ENCODE assay signal across 14 mouse cellular contexts in genomic region chr10:29635828-29636227, GRCm38 (mm10).
DNase-seq lines count a peak whose midpoint lies in the region; ATAC-seq and TF ChIP-seq lines count a peak whose summit lies in the region.
"Had no signal": no experiment of that assay in that cellular context is flagged by ENCODE, and none has a peak within 500 bp of the region (broad histone marks: within the 10 kb centered on the region; RNA-seq: fewer than 3 reads in every experiment).

No protein-coding gene starts in this region.

- WGBS in forebrain, embryonic 15.5 days: 33% methylated on average over 5 of the region's 5 CpGs
- WGBS in forebrain, embryonic 10.5 days: 78% methylated on average over 5 of the region's 5 CpGs
- WGBS in limb, embryonic 14.5 days: 20% methylated on average over 5 of the region's 5 CpGs

- H3K36me3 ChIP-seq in forebrain, embryonic 15.5 days: no peaks in the 10 kb centered on the region
- H3K36me3 ChIP-seq in forebrain, embryonic 10.5 days (replicated peaks): no peaks in the 10 kb centered on the region
- no peaks in the 10 kb centered on the region for H3K36me3 ChIP-seq in limb, embryonic 14.5 days (ENCODE audit: control insufficient read depth, insufficient read depth, low read length)
- H3K36me3 ChIP-seq: liver, embryonic 15.5 days; neural tube, embryonic 13.5 days had no signal

- H3K4me2 ChIP-seq in forebrain, embryonic 15.5 days (replicated peaks): no peak overlapping the region
- H3K4me2 ChIP-seq in limb, embryonic 14.5 days (replicated peaks; ENCODE audit: low read depth, low read length, severe bottlenecking): no peak overlapping the region
- H3K4me2 ChIP-seq: liver, embryonic 15.5 days; neural tube, embryonic 13.5 days had no signal

- no peak for TF ChIP-seq POLR2A in limb, embryonic 14.5 days (IDR thresholded peaks at IDR 0.05; ENCODE audit: borderline replicate concordance, extremely low read depth, insufficient read depth, insufficient read length)

- no peaks in the 10 kb centered on the region for H3K4me1 ChIP-seq in forebrain, embryonic 15.5 days
- no peaks in the 10 kb centered on the region for H3K4me1 ChIP-seq in forebrain, embryonic 10.5 days
- H3K4me1 ChIP-seq in limb, embryonic 14.5 days (ENCODE audit: control insufficient read depth, insufficient read depth, low read length): 0 out of 2 replicates have a peak, but pooled peaks cover 9% of the 10 kb centered on the region
- H3K4me1 ChIP-seq: liver, embryonic 15.5 days; neural tube, embryonic 13.5 days had no signal

- ATAC-seq in forebrain, embryonic 15.5 days (replicated peaks): peak; percentile 83
- ATAC-seq in limb, embryonic 14.5 days (ENCODE audit: low FRiP score, low read depth): no peak

- no peaks in the 10 kb centered on the region for H3K9me3 ChIP-seq in forebrain, embryonic 15.5 days
- H3K9me3 ChIP-seq in forebrain, embryonic 10.5 days: no peaks in the 10 kb centered on the region
- H3K9me3 ChIP-seq in limb, embryonic 14.5 days (ENCODE audit: control insufficient read depth, low read length): no peaks in the 10 kb centered on the region
- H3K9me3 ChIP-seq: liver, embryonic 15.5 days; neural tube, embryonic 13.5 days had no signal

- no peak overlapping the region for H3K27ac ChIP-seq in forebrain, embryonic 15.5 days (replicated peaks)
- no peak overlapping the region for H3K27ac ChIP-seq in forebrain, embryonic 10.5 days
- H3K27ac ChIP-seq in limb, embryonic 14.5 days (replicated peaks; ENCODE audit: low read depth, low read length): no peak overlapping the region
- H3K27ac ChIP-seq: liver, embryonic 15.5 days; neural tube, embryonic 13.5 days had no signal

- no peak for DNase-seq in forebrain, embryonic 10.5 days (ENCODE audit: extremely low spot score, low spot score)
- peak; percentile 1 for DNase-seq in right cerebral cortex, adult 18-20 months
- no peak for DNase-seq in right cerebral cortex, postnatal 36 days (ENCODE audit: low spot score in 2 of 2)
- DNase-seq in cerebellum, postnatal 36 days: peak; percentile 37 to 42
- peak; percentile 35 for DNase-seq in limb, embryonic 14.5 days (ENCODE audit: low spot score)
- no peak for DNase-seq in thymus, postnatal 36 days
- DNase-seq in thymus, postnatal 25 days: no peak
- DNase-seq: adrenal gland, adult 2 months; B cell, adult 2 months; kidney, adult 8-10 months; thymus, adult 18-20 months had no signal

- H3K9ac ChIP-seq in forebrain, embryonic 15.5 days (replicated peaks): no peak overlapping the region
- H3K9ac ChIP-seq in limb, embryonic 14.5 days (ENCODE audit: low read depth, low read length, severe bottlenecking): no peak overlapping the region
- H3K9ac ChIP-seq: liver, embryonic 15.5 days; neural tube, embryonic 13.5 days had no signal

- H3K27me3 ChIP-seq in forebrain, embryonic 15.5 days: no peaks in the 10 kb centered on the region
- no peaks in the 10 kb centered on the region for H3K27me3 ChIP-seq in forebrain, embryonic 10.5 days (ENCODE audit: poor library complexity, severe bottlenecking)
- H3K27me3 ChIP-seq in limb, embryonic 14.5 days (ENCODE audit: control insufficient read depth, insufficient read depth, low read length): no peaks in the 10 kb centered on the region
- H3K27me3 ChIP-seq: liver, embryonic 15.5 days; neural tube, embryonic 13.5 days had no signal

- H3K4me3 ChIP-seq in forebrain, embryonic 15.5 days: no peak overlapping the region
- H3K4me3 ChIP-seq in forebrain, embryonic 10.5 days: no peak overlapping the region
- no peak overlapping the region for H3K4me3 ChIP-seq in limb, embryonic 14.5 days (replicated peaks; ENCODE audit: low read length)
- H3K4me3 ChIP-seq: liver, embryonic 15.5 days; neural tube, embryonic 13.5 days had no signal

Comparison
In these comparisons a context has a peak if more than half of its experiments do, and no peak if none do; other contexts are left out.
1. DNase-seq: peak in right cerebral cortex, adult 18-20 months (single experiment), cerebellum, postnatal 36 days (2 of 2) and limb, embryonic 14.5 days (single experiment); none in forebrain, embryonic 10.5 days (single experiment), right cerebral cortex, postnatal 36 days (0 of 2), thymus, postnatal 36 days (0 of 2) and thymus, postnatal 25 days (single experiment).